7 mouse cellular contexts compared by ENCODE assay signal in genomic region chr7:116531311-116531710, GRCm38 (mm10). TPM values are rescaled to one million over a fixed set of nuclear protein-coding genes. Genes with fewer than 3 reads are reported as not detected.
DNase-seq lines count a peak whose midpoint lies in the region; ATAC-seq and TF ChIP-seq lines count a peak whose summit lies in the region.

No protein-coding gene starts in this region.

- no peak for TF ChIP-seq EP300 in CH12.LX (IDR thresholded peaks at IDR 0.05; ENCODE audit: low read length)

- no peaks in the 10 kb centered on the region for H3K79me2 ChIP-seq in CH12.LX (replicated peaks; ENCODE audit: control insufficient read depth, extremely low read depth, insufficient read depth, poor library complexity, severe bottlenecking)

- peak; percentile 70 for TF ChIP-seq RAD21 in CH12.LX (IDR thresholded peaks at IDR 0.05; ENCODE audit: low read depth, low read length)

- in situ Hi-C loops in CH12.LX (cut with MboI; ENCODE audit: low pct_ligation_motif_present, low pct_unique_long_range_greater_than_20kb, low sequenced_read_pairs), result loop anchor here (5.0 kb wide), 1 partner anchor 76 kb away; no protein-coding TSS in a partner anchor

- dilution Hi-C loops in CH12.LX (cut with MboI; ENCODE audit: extremely low pct_ligation_motif_present, extremely low pct_unique_long_range_greater_than_20kb, low sequenced_read_pairs), result no loop called here

- H3K4me3 ChIP-seq in CH12.LX (replicated peaks in 1 of 3; ENCODE audit: low read depth in 2 of 3, low read length in 2 of 3, poor library complexity in 1 of 3), result no peak overlapping the region
- H3K4me3 ChIP-seq in midbrain, embryonic 11.5 days (ENCODE audit: low read depth, low read length), result no peak overlapping the region

- TF ChIP-seq CTCF in CH12.LX (conservative IDR thresholded peaks at IDR 0.05 in 1 of 2, IDR thresholded peaks at IDR 0.05 in 1 of 2; ENCODE audit: low read depth in 2 of 2, low read length in 2 of 2), result peak; percentile 65 to 81

- intact Hi-C loops in heart, postnatal 36 days (cut with DNase I), result loop anchor here (1.0 kb wide), 1 partner anchor 77 kb away; no protein-coding TSS in a partner anchor

- TF ChIP-seq POLR2A in CH12.LX (IDR thresholded peaks at IDR 0.05; ENCODE audit: low read depth, low read length), result no peak

- DNase-seq in CH12.LX (ENCODE audit: extremely low read depth) (peak; percentile 38), MEL-GATA-1-ER (ENCODE audit: extremely low read depth, low read depth) (peak; percentile 12)
- DNase-seq in embryo, embryonic 10.5 days (ENCODE audit: low spot score), result peak; percentile 86
- peak; percentile 19 to 36 for DNase-seq in heart, postnatal 36 days
- peak; percentile 45 for DNase-seq in layer of hippocampus, adult 9-11 months
- peak; percentile 92 for DNase-seq in midbrain, embryonic 11.5 days (ENCODE audit: low spot score, missing footprints)

- peak; percentile 85 for ATAC-seq in midbrain, embryonic 11.5 days (ENCODE audit: low FRiP score)
- no peak for ATAC-seq in erythroid progenitor cell, adult 5-6 weeks (replicated peaks; ENCODE audit: low FRiP score, poor library complexity, severe bottlenecking)

- H3K9me3 ChIP-seq in CH12.LX (replicated peaks; ENCODE audit: low read length), result peaks cover 4% of the 10 kb centered on the region
- no peaks in the 10 kb centered on the region for H3K9me3 ChIP-seq in midbrain, embryonic 11.5 days (ENCODE audit: control insufficient read depth, low read length)

- peaks cover 4 to 57% of the 10 kb centered on the region in 2 experiments for H3K36me3 ChIP-seq in CH12.LX (replicated peaks in 1 of 2; ENCODE audit: control insufficient read depth in 1 of 2, insufficient read depth in 1 of 2, low read length in 1 of 2)
- H3K36me3 ChIP-seq in midbrain, embryonic 11.5 days (ENCODE audit: control insufficient read depth, insufficient read depth, low read length), result no peaks in the 10 kb centered on the region; the same call in 1 of the 2 replicates

- no peaks in the 10 kb centered on the region for H3K27me3 ChIP-seq in CH12.LX (replicated peaks)
- H3K27me3 ChIP-seq in midbrain, embryonic 11.5 days (ENCODE audit: control insufficient read depth, insufficient read depth, low read length), result no peaks in the 10 kb centered on the region

- H3K9ac ChIP-seq in CH12.LX (ENCODE audit: insufficient read depth, low read depth), result no peak overlapping the region
- no peak overlapping the region for H3K9ac ChIP-seq in midbrain, embryonic 11.5 days (ENCODE audit: low read length)

- H3K4me2 ChIP-seq in CH12.LX (ENCODE audit: insufficient read depth, low read depth, poor library complexity, severe bottlenecking), result no peak overlapping the region
- H3K4me2 ChIP-seq in midbrain, embryonic 11.5 days, result no peak overlapping the region

- WGBS in midbrain, embryonic 11.5 days, result 79% methylated on average over 4 of the region's 4 CpGs

- peaks cover 0 to 14% of the 10 kb centered on the region in 2 experiments; a peak in 2 of 4 replicates for H3K4me1 ChIP-seq in CH12.LX (ENCODE audit: control insufficient read depth in 1 of 2, insufficient read depth in 2 of 2)
- H3K4me1 ChIP-seq in midbrain, embryonic 11.5 days (ENCODE audit: control insufficient read depth, insufficient read depth, low read length), result peaks cover 5% of the 10 kb centered on the region; the same call in 1 of the 2 replicates

- no peak overlapping the region for H3K27ac ChIP-seq in CH12.LX (ENCODE audit: insufficient read depth, low read depth)
- no peak overlapping the region for H3K27ac ChIP-seq in midbrain, embryonic 11.5 days (ENCODE audit: low read depth, low read length)

TF ChIP-seq in CH12.LX, 34 proteins besides CTCF, POLR2A, EP300 and RAD21:
- no peak for TF ChIP-seq MXI1 (IDR thresholded peaks at IDR 0.05; ENCODE audit: low read depth, low read length)
- TF ChIP-seq NRF1 (IDR thresholded peaks at IDR 0.05; ENCODE audit: low read depth, low read length), result no peak
- no peak for TF ChIP-seq PAX5 (IDR thresholded peaks at IDR 0.05; ENCODE audit: low read length)
- TF ChIP-seq RCOR1 (conservative IDR thresholded peaks at IDR 0.05; ENCODE audit: low read depth, low read length), result no peak
- TF ChIP-seq E2F4 (IDR thresholded peaks at IDR 0.05; ENCODE audit: insufficient replicate concordance, low read depth, low read length), result no peak
- TF ChIP-seq NELFE (IDR thresholded peaks at IDR 0.05; ENCODE audit: low read depth, low read length), result 0 out of 2 replicates have a peak, but pooled peaks have one; percentile 18
- TF ChIP-seq KAT2A (IDR thresholded peaks at IDR 0.05; ENCODE audit: insufficient replicate concordance, low read length), result no peak
- no peak for TF ChIP-seq ZKSCAN1 (IDR thresholded peaks at IDR 0.05; ENCODE audit: borderline replicate concordance, low read depth, low read length)
- peak; percentile 71 for TF ChIP-seq SMC3 (IDR thresholded peaks at IDR 0.05; ENCODE audit: low read depth, low read length)
- TF ChIP-seq GABPA (IDR thresholded peaks at IDR 0.05; ENCODE audit: insufficient replicate concordance, low read depth, low read length), result no peak
- no peak for TF ChIP-seq CHD1 (IDR thresholded peaks at IDR 0.05; ENCODE audit: low read depth, low read length)
- no peak for TF ChIP-seq USF1 (IDR thresholded peaks at IDR 0.05; ENCODE audit: low read depth, low read length)
- no peak for TF ChIP-seq SIN3A (IDR thresholded peaks at IDR 0.05; ENCODE audit: low read length)
- peak; percentile 77 for TF ChIP-seq ZNF384 (IDR thresholded peaks at IDR 0.05; ENCODE audit: low read depth, low read length)
- TF ChIP-seq USF2 (conservative IDR thresholded peaks at IDR 0.05; ENCODE audit: low read depth, low read length), result no peak

RNA-seq across cellular contexts. Expression of gene Nucb2, which starts 27.1 kb away (rescaled TPM):
- total RNA-seq in CH12.LX (2012; rRNA removed) (11.5 and 12.8 TPM in 2 replicates), CH12.LX (2014; rRNA removed) (20.0 and 22.0 TPM in 2 replicates)
- 25.2 and 29.4 TPM in 2 replicates for polyA plus RNA-seq in CH12.LX (2012; ENCODE audit: insufficient read length, low read depth)
- total RNA-seq in heart, postnatal 36 days (2021), result 1 to 10 TPM; 8.0 to 8.1 TPM
- 16.1 and 18.2 TPM in 2 replicates for polyA plus RNA-seq in midbrain, embryonic 11.5 days (2014; fragmentation: Nextera tagmentation; extraction: Ambion mirVana)
- 16.9 and 18.0 TPM in 2 replicates for total RNA-seq in erythroid progenitor cell, adult 5-6 weeks (2015; ENCODE audit: low replicate concordance)
- 11.5 and 18.5 TPM in 2 replicates for total RNA-seq in erythroid progenitor cell, adult 5-6 weeks (2017; ENCODE audit: low replicate concordance)

Comparison
In these comparisons a context has a peak if more than half of its experiments do, and no peak if none do; other contexts are left out.
1. DNase-seq: peak in every context shown above with its lines; median percentile 92 in midbrain, embryonic 11.5 days; 86 in embryo, embryonic 10.5 days; 45 in layer of hippocampus, adult 9-11 months; 38 in CH12.LX; 28 in heart, postnatal 36 days; 12 in MEL-GATA-1-ER.